Mouse (Mus musculus) 3134 (cell line): ENCODE measurements at regions not wholly inside any gene's neighbourhood (a gene's known extent, or its start where the extent isn't known, plus 50 kb on each side); places are given as distances from the start of the nearest gene placed in this dataset.

Source experiments
- DNase-seq: peaks from one replicate; pipeline ENCODE4 v3.0.0-alpha.2; 2011; ENCODE audit warnings: low spot score; ENCODE audit not compliant: insufficient read length; ENCODE audit errors: extremely low read depth

DNA sequence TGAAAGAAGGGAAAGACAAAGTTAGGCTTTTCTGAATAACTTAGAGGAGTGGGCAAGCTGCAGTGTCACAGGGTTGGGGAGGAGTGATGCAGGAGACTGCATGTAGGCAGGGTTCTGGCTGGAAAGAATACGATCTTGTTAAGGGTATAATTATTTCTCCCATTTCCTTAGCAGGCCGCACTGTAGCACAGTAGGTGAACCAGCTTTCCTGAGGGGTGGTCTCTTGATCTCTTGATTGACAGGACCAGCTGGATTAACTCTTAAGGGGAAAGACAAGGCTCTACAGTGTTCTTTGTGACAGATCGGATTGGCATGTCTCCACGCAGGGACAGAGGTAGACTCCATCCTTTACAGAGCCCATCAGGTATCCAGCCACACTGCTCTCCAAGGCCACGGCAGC lies 54.5 kb upstream of the Meis1 start:
- no peak for DNase-seq

DNA sequence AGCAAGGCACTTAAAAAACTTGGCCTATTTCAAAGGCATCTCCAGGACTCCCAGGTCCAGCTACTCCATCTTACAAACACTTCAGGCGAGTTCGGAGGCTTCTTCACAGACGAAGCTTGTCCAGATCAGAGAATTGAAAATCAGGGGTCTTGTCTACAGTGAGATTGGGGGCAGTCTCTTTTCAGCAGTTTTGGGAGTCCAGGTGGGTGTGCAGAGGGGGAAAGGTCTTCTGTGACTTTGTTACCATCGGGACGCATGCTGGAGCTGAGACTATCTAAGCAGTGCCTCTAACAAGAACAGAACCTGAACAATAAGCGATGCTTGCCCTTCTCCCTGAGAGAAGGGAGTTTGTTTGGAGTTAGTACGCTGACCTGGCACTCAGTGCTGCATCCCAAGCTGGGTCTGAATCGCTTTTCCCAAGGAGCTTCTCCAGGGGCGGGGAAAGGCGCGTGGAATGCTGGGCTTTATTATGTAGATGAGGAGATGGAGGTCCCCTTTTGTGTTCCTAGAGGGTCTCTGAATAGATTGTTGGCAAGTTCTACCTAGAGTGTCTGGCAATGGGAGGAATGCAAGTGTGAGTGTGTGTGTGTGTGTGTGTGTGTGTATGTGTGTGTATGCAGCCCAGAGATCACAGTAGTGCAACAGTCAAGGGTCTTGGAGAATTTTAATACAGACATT lies 55.2 kb upstream of the Meis1 start:
- DNase-seq = no peak

- DNase-seq = no peak
These were observed 72.5 kb upstream of the Meis1 start for GRCm38 (mm10) chr11:19091101-19091857.

- no peak for DNase-seq
These were observed 74.4 kb upstream of the Meis1 start for GRCm38 (mm10) chr11:19092967-19093745.

- no peak for DNase-seq
These were observed 75.0 kb upstream of the Meis1 start for GRCm38 (mm10) chr11:19093749-19094148.

DNA sequence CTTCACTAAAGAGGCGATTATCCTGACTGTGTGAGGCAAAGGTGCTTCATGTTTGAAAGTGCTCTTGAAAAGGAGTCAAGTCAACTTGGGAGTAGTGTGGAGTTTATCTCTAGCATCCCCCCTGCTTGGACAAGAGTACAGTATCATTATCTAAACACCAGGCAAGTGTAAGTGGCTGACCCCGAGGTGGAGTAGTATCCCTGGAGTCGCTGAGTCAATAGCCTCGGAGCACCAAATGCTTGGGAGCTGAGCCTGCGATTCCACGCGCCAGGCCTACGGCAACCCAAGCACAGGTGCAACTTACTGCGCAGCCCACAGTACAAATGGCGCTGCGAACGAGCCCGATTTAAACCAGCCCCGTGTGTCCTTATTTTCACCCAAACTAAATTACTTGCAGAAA lies 75.4 kb upstream of the Meis1 start:
- DNase-seq = no peak

DNA sequence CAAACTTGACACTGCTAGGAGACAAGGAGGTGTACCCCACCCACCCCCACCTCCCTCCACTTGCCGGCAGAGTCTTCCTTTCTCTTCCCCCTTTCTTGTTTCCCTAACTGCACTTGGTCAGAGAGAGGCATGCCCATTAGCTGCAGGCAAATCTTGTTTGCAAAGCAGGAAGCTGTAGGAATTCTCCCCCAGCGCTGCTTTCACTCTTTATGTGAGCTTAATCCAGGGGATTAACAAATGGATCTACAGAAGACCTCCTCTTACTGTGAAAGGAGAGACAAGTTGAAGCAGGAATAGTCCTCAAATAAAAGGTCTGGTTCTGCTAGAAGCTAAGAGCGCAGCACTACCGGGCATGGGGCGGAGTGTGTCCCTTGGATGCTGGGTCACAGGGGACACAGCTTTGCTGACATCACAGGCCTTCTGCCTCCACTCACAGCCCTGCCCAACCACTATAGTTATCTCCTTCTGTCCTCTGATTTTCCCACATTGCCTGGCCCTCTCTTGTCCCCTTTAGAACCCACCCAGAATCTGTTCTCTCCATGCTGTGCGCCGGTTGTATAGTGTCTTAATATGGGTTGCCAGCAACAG lies 84.3 kb upstream of the Meis1 start:
- DNase-seq = no peak

DNA sequence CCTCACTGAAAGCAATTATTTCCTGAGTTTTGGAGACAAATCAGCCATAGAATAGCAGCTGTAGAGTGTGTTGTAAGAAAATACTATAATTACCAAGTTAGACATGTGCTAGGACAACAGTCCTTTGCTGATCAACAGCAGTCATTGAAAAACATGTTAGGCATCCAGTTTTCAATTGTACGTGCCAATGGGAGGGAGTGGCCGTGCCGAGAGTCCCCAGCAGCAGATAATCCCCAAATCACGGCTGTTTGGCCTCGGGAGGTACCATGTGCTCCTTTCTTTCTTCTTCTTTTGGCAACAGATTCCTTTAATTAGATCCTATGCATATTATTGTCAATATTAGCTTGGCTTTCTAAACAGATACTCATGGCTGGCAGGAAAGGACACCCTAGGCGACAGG lies 88.4 kb upstream of the Meis1 start:
- no peak for DNase-seq

GRCm38 (mm10) chr11:19109055-19109454 lies 90.3 kb upstream of the Meis1 start:
- no peak for DNase-seq

GRCm38 (mm10) chr11:19111916-19112575 lies 93.3 kb upstream of the Meis1 start:
- peak; percentile 52 for DNase-seq

GRCm38 (mm10) chr11:19117121-19117520 lies 98.3 kb upstream of the Meis1 start:
- DNase-seq = no peak

GRCm38 (mm10) chr11:19118258-19118657 lies 99.5 kb upstream of the Meis1 start:
- DNase-seq = no peak

- DNase-seq = no peak
These were observed 101.4 kb upstream of the Meis1 start for GRCm38 (mm10) chr11:19119927-19120827.

- DNase-seq = no peak
These were observed 102.1 kb upstream of the Meis1 start for GRCm38 (mm10) chr11:19120871-19121270.

DNA sequence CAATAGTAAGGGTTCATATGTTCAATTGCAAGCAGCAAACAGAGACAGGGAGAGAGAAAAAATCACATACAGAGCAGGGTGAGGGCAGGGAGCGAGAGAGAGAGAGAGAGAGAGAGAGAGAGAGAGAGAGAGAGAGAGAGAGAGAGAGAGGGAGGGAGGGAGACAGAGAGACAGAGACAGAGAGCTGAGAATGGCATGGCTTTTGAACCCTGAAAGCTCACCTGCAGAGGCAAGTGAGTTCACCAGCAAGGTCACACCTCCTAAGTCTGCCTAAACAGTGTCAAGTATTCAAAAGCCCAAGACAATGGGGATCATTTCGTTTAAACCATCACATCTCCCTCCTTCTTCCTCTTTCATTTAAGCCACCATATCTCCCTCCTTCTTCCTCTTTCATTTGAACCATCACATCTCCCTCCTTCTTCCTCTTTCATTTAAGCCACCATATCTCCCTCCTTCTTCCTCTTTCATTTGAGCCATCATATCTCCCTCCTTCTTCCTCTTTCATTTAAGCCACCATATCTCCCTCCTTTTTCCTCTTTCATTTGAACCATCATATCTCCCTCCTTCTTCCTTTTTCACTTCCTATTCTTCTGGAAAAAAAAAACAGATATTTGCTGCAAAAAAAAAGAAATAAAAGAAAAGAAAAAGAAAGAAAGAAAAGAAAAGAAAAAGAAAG lies 116.7 kb upstream of the Meis1 start:
- DNase-seq = no peak

DNA sequence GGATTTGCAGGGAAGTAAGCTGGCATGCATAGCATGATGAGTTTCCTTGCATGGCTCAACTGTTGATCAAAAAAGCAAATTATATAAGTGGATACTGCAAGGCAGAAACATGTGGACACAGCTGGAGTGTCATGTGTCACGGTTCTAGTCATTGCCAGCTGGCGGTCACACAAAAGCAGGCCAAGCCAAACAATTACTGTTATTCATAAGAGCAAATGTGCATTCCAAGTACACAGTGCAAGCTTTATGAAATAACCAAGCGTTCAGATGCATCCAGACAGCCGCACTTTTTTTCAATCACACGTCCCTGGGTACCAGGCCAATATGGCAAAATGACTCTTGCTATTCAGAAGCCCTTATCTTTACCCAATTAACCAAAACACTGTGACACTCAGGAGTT lies 119.6 kb upstream of the Meis1 start:
- DNase-seq = peak; percentile 4

GRCm38 (mm10) chr11:19138831-19139230 lies 120.0 kb upstream of the Meis1 start:
- DNase-seq = no peak

GRCm38 (mm10) chr11:19143267-19144000 lies 124.6 kb upstream of the Meis1 start:
- no peak for DNase-seq
